Mouse (Mus musculus): ENCODE data around the gene Cpne9.

DNA sequence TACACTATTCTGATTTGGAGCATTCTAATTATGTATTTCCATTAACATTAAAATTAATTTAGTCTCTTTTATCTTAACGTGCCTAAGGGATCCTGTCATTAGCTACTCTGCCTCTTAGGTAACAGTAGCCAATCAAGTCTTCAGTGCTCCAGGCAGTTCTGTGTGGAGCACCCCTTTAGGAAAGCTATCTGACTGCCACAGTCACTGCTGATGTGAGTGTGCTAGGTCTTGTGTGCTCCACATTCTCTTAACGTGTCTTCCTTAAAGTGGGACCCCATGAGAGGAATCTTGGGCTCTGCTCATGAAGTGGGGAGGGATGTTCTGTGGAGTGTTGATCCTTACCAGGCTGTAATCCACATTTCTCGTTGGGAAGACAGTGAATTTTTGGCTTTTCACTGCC lies 9.7 kb upstream of the Cpne9 start:
- TF ChIP-seq CTCF (IDR thresholded peaks at IDR 0.05; ENCODE audit: low read depth) (no peak), EP300 (optimal IDR thresholded peaks at IDR 0.05) (no peak)
